Mouse (Mus musculus) midbrain, postnatal 0 days (tissue): Measurements from ENCODE around the gene Lilr4b. TPM values are rescaled to one million over a fixed set of nuclear protein-coding genes. Genes with fewer than 3 reads are reported as not detected.
"Not testable (repeated sequence)": the region's sequence is repeated elsewhere in the genome, so short reads cannot be mapped to it uniquely, and the experiment has no call there.

Experiments used
- ATAC-seq: fragments of 200-750 bp; cut with Nextera tagmentation; 2 replicates; pipeline ENCODE4 v1.8.0; 2017; ENCODE audit warnings: moderate number of reproducible peaks, mild to moderate bottlenecking, moderate TSS enrichment, moderate library complexity; ENCODE audit not compliant: low FRiP score
- DNase-seq: peaks from one replicate; pipeline ENCODE4 v3.0.0-alpha.2; 2015; ENCODE audit warnings: low spot score
- H3K27ac ChIP-seq: fragments of 300-500 bp; sonication (generic); 2 replicates; pipeline ENCODE4 v1.5.1; 2014; ENCODE audit warnings: low read depth, mild to moderate bottlenecking, low read length, mixed read lengths
- H3K27me3 ChIP-seq: fragments of 300-500 bp; sonication (generic); 2 replicates; pipeline ENCODE4 v1.6.1; 2014; ENCODE audit warnings: low read length, control low read depth, mixed read lengths; ENCODE audit not compliant: insufficient read depth
- H3K36me3 ChIP-seq: fragments of 300-500 bp; sonication (generic); 2 replicates; pipeline ENCODE4 v1.6.1; 2014; ENCODE audit warnings: low read length, control low read depth, mixed read lengths; ENCODE audit not compliant: insufficient read depth
- H3K4me1 ChIP-seq: fragments of 300-500 bp; sonication (generic); 2 replicates; pipeline ENCODE4 v1.6.1; 2014; ENCODE audit warnings: mild to moderate bottlenecking, control low read depth, antibody characterized with exemption, low read length, mixed read lengths; ENCODE audit not compliant: insufficient read depth
- H3K4me2 ChIP-seq: fragments of 300-500 bp; sonication (generic); 2 replicates; pipeline ENCODE4 v1.6.1; 2014; ENCODE audit warnings: low read depth, mild to moderate bottlenecking, low read length, mixed read lengths; ENCODE audit not compliant: poor library complexity, severe bottlenecking
- H3K4me3 ChIP-seq: fragments of 300-500 bp; sonication (generic); 2 replicates; pipeline ENCODE4 v1.5.1; 2014; ENCODE audit warnings: low read depth, mild to moderate bottlenecking, low read length, moderate library complexity
- H3K9ac ChIP-seq: fragments of 300-500 bp; sonication (generic); replicated peaks from 2 replicates; pipeline ENCODE4 v1.6.1; 2014; ENCODE audit warnings: mild to moderate bottlenecking, low read length, moderate library complexity, mixed read lengths; ENCODE audit not compliant: poor library complexity, severe bottlenecking
- H3K9me3 ChIP-seq: fragments of 300-500 bp; sonication (generic); 2 replicates; pipeline ENCODE4 v1.6.1; 2016; ENCODE audit warnings: low read length, control low read depth
- CTCF ChIP-seq: IDR thresholded peaks from 2 replicates; pipeline ENCODE4 v1.5.1; 2016; ENCODE audit warnings: antibody characterized with exemption, mild to moderate bottlenecking
- WGBS: fragments of 180-500 bp; shearing (Covaris S2); extraction: QIAGEN DNeasy Blood & Tissue Kit; methylation state at CpG from one replicate; pipeline ENCODE4 v1.1.7; 2014; 5-methylcytosine and 5-hydroxymethylcytosine counted together
- polyA plus RNA-seq: library from polyadenylated mRNA; unstranded; fragments of >200 nt; fragmentation: Nextera tagmentation; extraction: Ambion mirVana; gene quantifications from 2 replicates; pipeline ENCODE4 v1.2.1, GENCODE M21; 2015
- total RNA-seq: library from RNA; depleted of rRNA; stranded (reverse); fragments of >200 nt; gene quantifications from 2 replicates; pipeline ENCODE4 v1.2.3, GENCODE M21; 2014

The Lilr4b gene
- total and polyA plus RNA-seq, 2 experiments from 2014 or later, result 0.05 to 0.31 TPM

DNA sequence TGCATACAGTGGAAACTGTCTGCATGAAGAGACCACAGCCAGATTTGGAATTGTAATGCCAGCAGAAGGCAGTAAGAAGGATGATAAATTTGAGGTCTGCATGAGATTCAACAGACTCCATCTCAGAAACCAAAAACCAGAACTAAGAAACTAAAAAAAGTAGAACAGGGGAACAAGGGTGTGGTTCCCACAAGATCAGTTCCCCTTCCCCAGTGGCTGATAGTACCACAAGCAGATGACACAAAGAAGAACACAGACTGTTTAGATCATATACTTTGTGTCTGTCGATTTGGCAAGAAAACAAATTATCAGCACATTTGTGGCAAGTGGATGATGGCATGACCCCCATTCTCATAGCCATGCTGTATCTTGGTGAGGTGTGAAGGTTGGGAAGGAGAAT lies 24.7 kb upstream of the Lilr4b start:
- Histone ChIP-seq H3K27me3 (no peaks in the 10 kb centered on the region), H3K4me1 (no peaks in the 10 kb centered on the region), H3K9ac (no peak overlapping the region), H3K9me3 (no peaks in the 10 kb centered on the region), H3K27ac (no peak overlapping the region), H3K4me3 (no peak overlapping the region), H3K36me3 (no peaks in the 10 kb centered on the region), H3K4me2 (no peak overlapping the region)
- ATAC-seq (no peak), DNase-seq (no peak)
- TF ChIP-seq CTCF, result no peak
- 97% methylated on average over 1 of the region's 1 CpGs for WGBS

DNA sequence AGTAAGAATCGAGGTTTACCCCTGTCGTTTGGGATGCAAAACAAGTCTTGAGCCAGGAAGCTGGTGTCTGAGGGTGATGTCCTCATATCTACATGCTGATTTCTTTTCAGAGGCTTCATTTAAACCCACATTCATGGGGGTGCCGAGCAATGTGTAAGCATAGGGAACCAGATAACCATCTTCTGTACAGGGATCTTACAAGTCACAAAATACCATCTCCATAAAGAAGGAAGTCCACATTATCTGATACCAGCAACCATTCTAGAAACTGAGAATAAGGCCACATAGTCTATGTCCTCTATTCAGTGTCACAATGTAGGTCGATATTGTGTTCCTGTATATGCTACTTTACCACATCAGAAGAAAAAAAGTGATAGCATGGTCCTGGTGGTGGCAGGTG lies 24.1 kb upstream of the Lilr4b start:
- 83% methylated on average over 4 of the region's 4 CpGs for WGBS
- no peak for TF ChIP-seq CTCF
- H3K9me3 ChIP-seq, result no peaks in the 10 kb centered on the region
- DNase-seq (no peak), ATAC-seq (no peak)
- no peak overlapping the region for H3K4me2 ChIP-seq
- no peak overlapping the region for H3K4me3 ChIP-seq
- H3K27me3 ChIP-seq, result no peaks in the 10 kb centered on the region
- no peak overlapping the region for H3K27ac ChIP-seq
- no peaks in the 10 kb centered on the region for H3K4me1 ChIP-seq
- H3K9ac ChIP-seq, result no peak overlapping the region
- no peaks in the 10 kb centered on the region for H3K36me3 ChIP-seq

DNA sequence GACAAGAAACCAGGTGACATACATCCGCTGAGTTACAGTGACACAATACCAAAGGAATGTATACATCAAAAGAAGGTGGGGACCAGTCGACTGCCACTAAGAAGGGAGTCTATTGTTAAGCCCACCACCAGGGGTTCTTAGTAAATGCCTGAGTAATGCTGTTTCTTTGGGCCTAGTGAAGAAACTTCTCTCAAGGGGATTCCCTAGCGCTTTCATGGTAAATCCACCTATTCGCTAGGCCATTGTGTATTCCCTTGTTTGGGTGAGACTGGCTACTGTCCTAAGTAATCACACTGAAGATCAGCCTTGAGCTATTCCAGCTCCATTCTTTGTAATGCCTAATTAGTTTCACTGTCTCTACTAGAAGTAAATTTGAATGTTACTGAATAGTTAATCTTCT lies 16.6 kb upstream of the Lilr4b start:
- H3K4me3 ChIP-seq, result not testable (repeated sequence)
- 27% methylated on average over 4 of the region's 4 CpGs for WGBS

DNA sequence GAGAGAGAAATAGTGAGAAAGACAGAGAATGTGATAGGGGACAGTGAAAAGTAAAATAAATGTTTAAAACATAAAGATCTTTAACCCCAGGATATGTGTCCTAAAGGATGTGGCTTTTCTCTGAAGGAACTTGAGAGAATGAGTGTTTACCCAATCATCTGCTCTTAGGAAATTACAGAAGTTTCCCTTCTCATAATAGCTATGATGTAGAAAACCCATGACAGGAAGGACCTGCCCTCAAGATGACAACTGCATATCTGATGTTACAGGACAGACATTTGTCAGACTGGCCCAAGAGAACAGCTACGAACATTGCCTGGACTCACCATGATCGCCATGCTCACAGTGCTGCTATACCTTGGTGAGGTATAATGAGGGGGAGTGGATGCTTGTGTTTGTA lies 10.3 kb downstream of the Lilr4b start, which contains the start of gene Lilrb4a:
Lilrb4a (plus strand) TSS at position 266 of the 400 bp plus-strand sequence.
- not testable (repeated sequence) for H3K4me1 ChIP-seq, H3K4me3 ChIP-seq, H3K27ac ChIP-seq, H3K4me2 ChIP-seq, DNase-seq, H3K9ac ChIP-seq, H3K36me3 ChIP-seq, ATAC-seq, H3K9me3 ChIP-seq, H3K27me3 ChIP-seq
- no CpG with 5 or more reads among the region's 2 CpGs for WGBS

More for the DNA sequence above, 16.6 kb upstream of the Lilr4b start:
- not testable (repeated sequence) for H3K27ac ChIP-seq, H3K9ac ChIP-seq, H3K9me3 ChIP-seq, ATAC-seq, H3K4me1 ChIP-seq, DNase-seq, H3K4me2 ChIP-seq, H3K36me3 ChIP-seq, H3K27me3 ChIP-seq

DNA sequence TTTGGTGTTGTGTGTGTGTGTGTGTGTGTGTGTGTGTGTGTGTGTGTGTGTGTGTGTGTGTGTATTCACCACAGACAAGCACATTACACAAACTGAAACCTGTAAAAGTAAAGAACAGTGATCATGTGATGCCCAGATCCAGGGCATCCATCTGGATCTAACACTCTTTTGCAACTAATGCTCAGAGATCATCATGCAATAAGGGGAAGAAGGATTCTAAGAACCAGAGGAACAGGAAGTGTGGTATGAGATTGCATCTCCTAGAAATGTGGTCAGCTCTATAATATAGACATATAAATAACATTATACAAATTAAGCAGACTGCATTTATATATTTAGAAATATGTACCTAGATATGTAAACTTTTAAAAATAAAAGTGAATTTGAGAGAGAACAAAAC lies 39.6 kb downstream of the Lilr4b start:
- Histone ChIP-seq H3K4me2 (no peak overlapping the region), H3K9me3 (no peaks in the 10 kb centered on the region), H3K4me3 (no peak overlapping the region), H3K27me3 (no peaks in the 10 kb centered on the region), H3K36me3 (no peaks in the 10 kb centered on the region), H3K4me1 (no peaks in the 10 kb centered on the region), H3K27ac (no peak overlapping the region), H3K9ac (no peak overlapping the region)
- ATAC-seq (no peak), DNase-seq (no peak)
- TF ChIP-seq CTCF, result no peak

DNA sequence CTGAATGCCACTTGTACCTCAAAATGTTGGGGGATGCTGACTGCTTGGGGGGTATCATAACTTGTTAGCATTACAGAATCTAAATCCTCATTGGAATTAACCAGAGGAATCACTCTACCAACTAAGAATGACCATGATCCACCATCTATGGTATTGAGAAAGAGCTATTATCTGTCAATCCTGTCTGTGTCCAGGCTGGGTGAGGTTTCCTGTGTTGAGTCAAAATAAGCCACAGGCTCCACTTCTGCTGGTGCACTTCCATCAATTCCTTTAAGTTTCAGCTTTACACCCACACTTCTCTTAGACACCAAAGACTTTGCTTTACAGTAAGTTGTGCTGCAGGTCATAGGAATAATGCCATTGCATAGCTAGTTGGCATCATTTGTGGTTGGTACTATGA lies 41.0 kb downstream of the Lilr4b start:
- H3K36me3 ChIP-seq, result no peaks in the 10 kb centered on the region
- DNase-seq, result no peak
- H3K4me1 ChIP-seq, result no peaks in the 10 kb centered on the region
- no peak overlapping the region for H3K4me2 ChIP-seq
- no peak overlapping the region for H3K9ac ChIP-seq
- no peak overlapping the region for H3K27ac ChIP-seq
- H3K27me3 ChIP-seq, result no peaks in the 10 kb centered on the region
- no peaks in the 10 kb centered on the region for H3K9me3 ChIP-seq
- H3K4me3 ChIP-seq, result no peak overlapping the region
- no peak for ATAC-seq
- TF ChIP-seq CTCF, result no peak

DNA sequence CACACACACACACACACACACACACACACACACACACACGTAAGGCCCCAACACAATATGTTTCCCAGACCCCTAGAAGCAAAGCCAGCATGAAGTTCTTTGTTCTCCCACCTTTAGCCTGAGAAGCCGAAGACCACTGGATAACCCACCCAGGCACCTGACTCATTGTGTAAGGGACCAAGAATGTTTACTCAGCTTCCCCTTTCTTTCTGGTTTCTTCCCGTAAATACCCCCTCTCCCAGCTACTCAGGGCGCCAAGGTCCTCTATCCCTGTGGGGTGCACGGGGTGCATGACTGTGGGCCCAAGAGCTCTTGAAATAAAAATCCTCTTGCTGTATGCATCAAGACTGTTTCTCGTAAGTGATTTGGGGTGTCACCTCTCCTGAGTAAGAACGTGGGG lies 45.7 kb downstream of the Lilr4b start:
- no peak overlapping the region for H3K9ac ChIP-seq
- H3K4me3 ChIP-seq, result no peak overlapping the region
- no peak overlapping the region for H3K27ac ChIP-seq
- no peak for TF ChIP-seq CTCF
- H3K4me2 ChIP-seq, result no peak overlapping the region
- H3K9me3 ChIP-seq, result no peaks in the 10 kb centered on the region
- H3K4me1 ChIP-seq, result no peaks in the 10 kb centered on the region
- H3K36me3 ChIP-seq, result no peaks in the 10 kb centered on the region
- no peak for ATAC-seq
- DNase-seq, result no peak
- WGBS, result 74% methylated on average over 7 of the region's 7 CpGs
- H3K27me3 ChIP-seq, result no peaks in the 10 kb centered on the region
